Mouse (Mus musculus) lung, postnatal 36 days (tissue): ENCODE measurements at regions not wholly inside any gene's neighbourhood (a gene's known extent, or its start where the extent isn't known, plus 50 kb on each side); places are given as distances from the start of the nearest gene placed in this dataset.

Experiments
- DNase-seq: peaks from one replicate; pipeline ENCODE4 v3.0.0; 2022; ENCODE audit warnings: mixed read lengths

DNA sequence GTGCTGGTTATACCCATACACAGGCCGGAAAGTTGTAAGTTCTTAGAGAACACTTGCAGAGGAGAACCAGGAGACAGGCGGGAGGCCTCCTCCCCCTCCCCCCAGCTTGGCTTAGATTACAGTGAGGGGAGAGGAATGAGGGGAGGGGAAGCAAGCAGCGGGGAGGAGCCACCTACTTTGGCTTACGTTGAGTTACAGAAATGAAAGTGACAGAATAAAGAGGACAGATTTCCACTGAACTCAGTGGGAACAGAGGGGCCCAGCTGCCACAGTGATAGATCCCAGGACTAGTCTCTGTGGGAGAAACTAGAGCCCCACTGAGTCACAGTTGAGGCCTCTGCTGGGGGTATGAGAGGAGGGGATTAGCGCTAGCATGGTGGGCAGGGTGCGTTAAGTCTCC is 86.5 kb upstream of the Gm11983 start:
- peak; percentile 6 for DNase-seq

DNA sequence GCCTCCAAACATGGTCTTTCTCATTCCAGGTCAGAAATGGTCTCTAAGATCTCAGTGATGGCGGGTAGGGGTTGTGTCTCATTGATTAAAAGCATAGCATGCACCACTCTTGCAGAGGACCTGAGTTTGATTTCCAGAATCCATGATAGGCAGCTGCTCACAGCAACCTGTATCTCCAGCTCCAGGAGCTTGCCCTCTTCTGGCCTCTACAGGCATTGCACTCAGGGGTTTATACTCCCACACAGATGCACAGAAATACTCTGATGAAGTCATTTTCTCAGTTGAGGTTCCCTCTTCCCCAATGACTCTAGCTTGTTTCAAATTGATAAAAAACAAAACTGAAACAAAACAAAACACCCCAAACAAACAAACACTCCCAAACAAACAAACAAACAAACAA is 81.1 kb upstream of the Gm11983 start:
- no peak for DNase-seq

DNA sequence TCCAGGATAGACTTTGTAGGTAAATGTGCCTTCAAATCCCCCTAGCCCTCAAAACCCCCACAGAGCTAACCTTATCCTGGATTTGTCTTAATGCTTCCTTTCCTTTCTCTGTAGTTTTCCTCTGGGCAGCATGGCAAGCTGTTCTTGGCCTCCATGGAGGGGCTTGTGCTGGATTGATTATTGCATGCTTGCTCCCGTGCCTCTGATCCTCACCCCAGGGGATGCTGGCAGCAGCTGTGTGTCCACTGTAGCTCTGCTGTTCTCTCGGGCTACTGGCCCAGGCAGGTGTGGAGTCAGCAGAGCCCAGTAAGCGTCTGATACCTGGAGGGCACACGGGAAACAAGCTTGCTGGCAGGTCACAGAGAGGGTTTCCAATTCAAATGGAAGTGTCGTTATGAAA is 68.2 kb upstream of the Gm11983 start:
- DNase-seq: no peak

GRCm38 (mm10) chr11:6902991-6903390 is 65.5 kb upstream of the Gm11983 start:
- peak; percentile 15 for DNase-seq

DNA sequence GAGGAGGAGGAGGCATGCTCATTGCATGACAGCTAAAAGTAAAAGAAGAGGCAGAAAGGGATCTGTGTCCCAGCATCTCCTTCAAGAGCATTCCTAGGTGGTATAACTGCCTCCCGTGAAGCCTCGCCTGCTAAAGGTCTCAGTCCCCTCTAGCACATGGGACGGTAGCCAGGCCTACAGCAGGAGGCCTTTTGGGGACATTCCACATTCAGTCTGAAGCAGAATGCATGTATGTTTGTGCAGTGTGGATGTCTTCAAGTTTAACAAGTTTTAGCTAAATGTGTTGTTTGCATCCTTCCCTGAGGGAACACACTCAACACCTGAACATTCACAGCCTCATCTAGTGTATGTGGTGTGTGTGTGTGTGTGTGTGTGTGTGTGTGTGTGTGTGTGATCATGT is 64.8 kb upstream of the Gm11983 start:
- no peak for DNase-seq

DNA sequence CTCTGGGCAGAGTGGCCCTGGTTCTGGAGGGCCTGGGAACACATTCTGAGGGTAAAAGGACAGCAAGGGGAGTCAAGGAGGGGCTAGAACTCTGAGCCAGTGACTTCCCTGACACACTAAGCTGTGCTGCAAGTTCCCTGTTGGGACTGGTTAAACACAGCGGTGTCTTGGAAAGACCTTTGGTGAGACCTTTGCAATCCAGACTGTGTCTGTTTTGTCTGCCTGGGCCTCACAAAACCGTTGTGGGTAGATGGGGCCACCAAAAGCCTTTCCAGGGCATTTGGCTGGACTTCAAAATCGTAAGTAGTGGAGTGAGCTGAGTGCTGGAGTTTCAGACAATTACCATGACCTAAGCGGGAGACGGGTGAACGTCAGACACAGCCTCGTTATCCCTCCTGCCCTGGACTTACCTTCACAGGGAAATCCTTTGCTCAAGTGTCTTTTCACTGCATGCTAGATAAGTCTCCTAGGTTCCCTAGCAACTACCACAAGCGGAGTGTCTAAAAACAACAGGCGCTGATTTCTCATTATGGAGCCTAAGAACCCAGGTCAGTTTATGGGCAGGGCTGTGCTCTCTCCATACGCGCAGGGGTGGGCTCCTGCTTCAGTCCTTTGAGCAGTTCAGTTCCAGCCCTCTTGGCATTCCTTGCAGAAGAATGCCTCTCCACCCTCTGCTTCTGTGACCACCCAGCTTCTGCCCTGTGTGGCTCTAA is 63.5 kb upstream of the Gm11983 start:
- no peak for DNase-seq

DNA sequence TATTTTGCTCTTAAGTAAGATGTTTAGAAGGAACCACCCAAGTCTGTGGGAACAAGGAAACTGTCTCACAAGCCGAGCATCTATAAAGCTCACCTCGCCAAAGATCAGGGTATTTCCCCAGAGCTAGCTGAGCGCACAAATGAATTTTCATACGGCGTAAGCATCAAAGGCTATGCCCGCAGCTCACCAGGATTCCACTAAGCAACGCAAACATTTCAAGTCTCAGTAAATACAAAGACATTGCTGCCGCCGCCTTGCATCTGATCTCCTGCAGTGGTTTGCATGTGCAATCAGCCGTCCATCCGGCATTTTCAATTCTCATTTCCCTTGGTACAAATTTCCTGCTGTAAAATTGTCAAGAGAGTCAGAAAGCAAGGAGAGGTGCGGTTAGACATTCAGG is 62.9 kb upstream of the Gm11983 start:
- no peak for DNase-seq

DNA sequence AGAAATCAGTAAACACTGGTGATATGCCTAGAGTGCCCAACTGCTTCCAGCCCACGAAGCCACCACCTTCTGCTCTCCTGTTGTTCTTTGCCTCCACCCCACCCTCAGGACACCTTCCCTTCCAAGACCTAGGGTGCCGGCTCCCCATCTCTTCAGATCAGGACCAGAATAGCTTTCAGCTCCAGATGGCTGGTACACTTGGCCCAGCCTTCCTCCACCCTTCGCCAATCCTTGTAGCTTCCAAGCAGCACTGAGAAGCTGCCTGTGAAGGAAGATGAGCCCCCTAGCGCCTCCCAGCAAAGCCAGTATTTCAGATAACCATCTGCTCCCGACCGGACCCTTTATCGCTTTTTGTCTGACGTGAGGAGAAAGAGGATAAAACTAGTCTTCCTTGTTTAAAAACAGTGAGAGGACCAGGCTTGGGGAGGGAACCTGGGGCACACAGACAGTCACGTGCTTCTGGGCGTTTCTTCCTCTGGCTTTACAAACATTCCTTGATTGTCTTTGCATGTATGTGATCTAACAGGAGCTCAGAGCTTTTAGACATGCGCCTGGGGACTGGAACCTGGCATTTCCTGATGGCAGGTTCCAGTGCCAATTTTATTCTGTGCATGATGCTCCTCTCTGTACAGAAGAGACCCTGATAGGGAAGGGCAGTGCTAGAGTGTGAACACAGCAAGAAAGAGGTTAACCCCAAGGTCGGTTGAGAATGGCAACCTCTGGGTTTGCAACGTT is 62.0 kb upstream of the Gm11983 start:
- DNase-seq: no peak

DNA sequence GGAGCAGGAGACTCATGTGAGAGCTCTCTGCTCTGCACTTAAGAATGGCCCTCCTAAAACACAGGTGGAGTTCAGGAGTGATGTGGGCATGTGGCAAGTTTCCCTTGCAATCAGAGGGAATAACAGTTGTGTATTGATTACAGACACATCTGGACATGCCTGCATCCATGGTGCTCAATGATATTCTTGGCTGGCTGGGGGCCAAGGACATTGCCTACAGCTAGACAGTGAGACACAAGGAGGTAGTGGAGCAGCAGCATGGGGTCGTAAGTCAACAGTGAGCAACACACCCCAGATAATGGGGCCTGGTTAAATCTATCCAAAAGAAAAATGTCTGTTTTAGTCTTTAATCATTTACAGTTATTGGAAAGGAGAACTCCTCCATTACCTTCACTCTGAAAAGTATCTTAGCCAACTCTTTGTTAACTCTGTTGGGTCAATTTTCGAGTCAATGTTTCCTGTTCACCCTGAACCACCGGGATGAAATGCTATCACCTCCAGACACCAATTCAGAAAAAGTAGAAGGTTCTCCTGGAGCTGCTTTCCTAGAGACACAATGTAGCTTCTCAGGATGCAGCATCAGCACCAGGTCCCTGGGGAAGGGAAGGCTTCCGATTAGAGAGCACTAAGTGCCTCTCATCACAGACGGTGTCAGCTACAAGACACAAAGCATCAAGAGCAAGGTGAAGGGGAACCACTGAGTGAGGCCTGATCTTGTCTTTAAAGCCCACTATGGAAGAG is 61.1 kb upstream of the Gm11983 start:
- no peak for DNase-seq

DNA sequence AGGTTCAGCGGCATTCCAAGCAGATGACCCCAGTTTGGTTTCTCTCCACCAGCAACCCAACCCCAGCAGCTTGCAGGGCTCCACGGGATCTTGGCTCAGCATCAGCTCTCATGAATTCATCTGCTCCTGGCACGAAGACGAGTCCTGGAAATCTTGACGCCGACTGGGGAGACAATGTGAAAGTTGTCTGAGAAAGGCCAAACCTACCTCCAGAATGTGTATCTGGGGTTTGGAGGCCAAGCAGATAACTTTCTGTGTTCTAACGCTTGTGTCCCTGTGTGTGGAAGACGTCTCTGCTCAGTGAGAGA is 58.3 kb upstream of the Gm11983 start:
- peak; percentile 2 for DNase-seq

- DNase-seq: no peak
These were observed 57.7 kb upstream of the Gm11983 start for GRCm38 (mm10) chr11:6894911-6895785.

DNA sequence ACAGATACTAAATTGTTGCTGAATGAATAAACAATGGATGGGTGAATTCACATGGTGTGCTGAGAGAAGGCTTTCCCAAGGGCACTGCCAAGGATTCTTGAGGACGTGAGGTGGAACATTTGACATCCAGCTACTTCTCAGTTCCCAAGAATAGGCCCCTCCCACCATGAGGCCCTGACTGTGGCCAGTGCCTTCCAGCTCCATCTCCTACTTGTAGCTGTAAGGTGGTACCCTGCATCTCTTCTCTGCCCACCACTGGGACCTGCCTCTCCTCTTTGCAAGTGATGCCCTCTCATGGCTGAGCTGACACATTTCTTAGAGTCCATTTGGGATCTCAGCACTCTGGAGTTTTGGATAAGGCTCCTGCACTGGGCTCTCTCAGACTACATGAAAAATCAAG is 56.3 kb upstream of the Gm11983 start:
- no peak for DNase-seq

DNA sequence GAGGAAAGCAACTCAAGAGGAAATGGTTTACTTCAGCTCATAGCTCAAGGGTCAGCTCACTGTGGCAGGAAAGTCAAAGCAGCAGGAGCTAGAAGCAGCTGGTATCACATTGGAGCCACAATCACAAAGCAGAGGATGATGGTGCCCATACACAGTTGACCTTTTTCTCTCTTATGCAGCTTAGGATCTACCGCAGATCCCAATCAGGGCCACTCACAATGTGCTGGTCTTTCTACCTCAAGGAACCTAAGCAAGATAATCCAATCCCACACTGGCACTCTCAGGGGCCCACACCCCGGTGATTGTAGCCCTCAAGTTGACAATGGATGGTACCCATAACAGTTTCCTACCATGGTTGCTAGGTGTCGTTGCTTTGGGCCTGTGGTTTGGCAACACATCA is 55.6 kb upstream of the Gm11983 start:
- no peak for DNase-seq

GRCm38 (mm10) chr11:6890450-6890849 is 53.0 kb upstream of the Gm11983 start:
- no peak for DNase-seq

DNA sequence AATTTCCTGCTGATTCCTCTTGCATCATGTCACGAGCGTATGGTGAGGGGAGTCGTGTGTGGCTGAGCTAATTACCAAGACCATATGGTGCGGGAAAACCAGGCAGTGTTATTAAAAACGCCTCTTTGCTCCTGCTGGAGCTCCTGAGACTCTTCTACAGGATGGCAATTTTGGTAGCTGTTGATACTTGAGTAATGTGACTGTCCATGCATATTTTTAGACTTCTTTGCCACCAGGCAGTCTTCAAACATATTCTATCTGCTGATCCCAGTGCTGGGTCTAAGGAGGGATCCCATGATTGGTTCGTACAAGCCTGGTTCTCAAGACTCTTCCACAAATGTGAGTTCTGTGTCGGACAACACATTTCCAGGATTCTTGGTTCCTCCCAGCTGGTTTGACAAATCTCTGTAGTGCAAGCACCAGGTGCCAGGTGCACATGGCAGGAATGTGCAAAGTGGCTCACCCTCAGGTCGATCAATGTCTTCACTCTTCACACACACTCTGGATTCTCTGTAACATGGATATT is 52.3 kb upstream of the Gm11983 start:
- DNase-seq: no peak

- DNase-seq: no peak
These were observed 51.7 kb upstream of the Gm11983 start for GRCm38 (mm10) chr11:6889120-6889519.
